Mouse (Mus musculus): ENCODE measurements at regions not wholly inside any gene's neighbourhood (a gene's known extent, or its start where the extent isn't known, plus 50 kb on each side); places are given as distances from the start of the nearest gene placed in this dataset.

- DNase-seq (ENCODE audit: low spot score in 2 of 2), result no peak
These were observed 141.3 kb downstream of the Gm826 start for GRCm38 (mm10) chr2:160192661-160193060.

DNA sequence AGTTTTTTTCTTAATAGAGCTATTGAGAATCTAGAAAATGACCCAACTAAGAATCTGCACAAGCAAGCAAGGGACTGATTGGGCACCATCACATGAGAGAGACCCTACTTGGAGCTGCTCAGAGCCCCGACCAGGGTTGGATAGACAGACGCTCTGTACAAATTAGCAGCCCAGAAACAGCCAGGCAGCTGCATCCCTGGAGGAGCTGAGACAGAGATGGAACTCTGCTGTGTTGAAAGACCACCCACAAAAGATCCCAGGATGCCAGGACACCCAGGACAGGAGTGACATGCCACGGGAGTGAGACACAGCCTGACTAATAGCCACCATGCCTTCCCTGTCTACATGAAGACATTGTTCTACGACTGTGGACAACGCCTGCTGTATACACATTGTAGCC lies 147.9 kb downstream of the Gm826 start:
- DNase-seq (ENCODE audit: low spot score in 2 of 2), result no peak

GRCm38 (mm10) chr2:160170975-160171515 lies 162.9 kb downstream of the Gm826 start:
- DNase-seq (ENCODE audit: low spot score in 2 of 2), result no peak

DNA sequence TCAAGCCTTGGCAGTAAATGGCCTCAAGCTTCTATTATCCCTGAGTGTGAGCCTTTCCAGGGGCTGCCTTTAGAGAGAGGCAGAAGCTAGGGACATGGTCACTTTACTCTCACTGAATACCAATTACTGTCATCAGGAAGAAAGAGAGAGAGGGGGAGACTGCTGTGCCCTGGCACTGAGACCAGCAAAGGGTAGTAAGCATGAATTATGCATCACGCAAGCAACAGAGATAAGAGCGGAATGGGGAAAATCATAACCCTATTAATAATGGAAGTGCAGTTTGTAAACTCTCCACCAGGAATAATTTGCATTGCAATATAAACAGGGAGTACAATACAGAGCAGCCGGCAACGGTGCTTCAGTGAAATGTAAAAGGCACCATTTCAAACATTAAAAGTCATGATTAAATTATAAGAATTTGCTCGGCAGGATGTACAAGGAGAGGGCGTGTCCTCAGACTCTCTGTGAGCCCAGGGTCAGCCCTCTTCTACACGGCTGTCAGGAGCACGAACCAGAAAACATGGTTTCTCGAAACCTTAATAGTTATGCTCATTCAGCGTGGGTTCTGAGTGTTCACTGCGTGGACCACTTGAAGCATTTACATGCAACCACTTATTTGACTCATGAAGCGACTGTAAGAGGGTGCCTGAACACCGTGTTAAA lies 175.2 kb downstream of the Gm826 start:
- DNase-seq (ENCODE audit: low spot score in 2 of 2), result no peak

GRCm38 (mm10) chr2:160153781-160154180 lies 180.2 kb downstream of the Gm826 start:
- no peak for DNase-seq (ENCODE audit: low spot score in 2 of 2)

DNA sequence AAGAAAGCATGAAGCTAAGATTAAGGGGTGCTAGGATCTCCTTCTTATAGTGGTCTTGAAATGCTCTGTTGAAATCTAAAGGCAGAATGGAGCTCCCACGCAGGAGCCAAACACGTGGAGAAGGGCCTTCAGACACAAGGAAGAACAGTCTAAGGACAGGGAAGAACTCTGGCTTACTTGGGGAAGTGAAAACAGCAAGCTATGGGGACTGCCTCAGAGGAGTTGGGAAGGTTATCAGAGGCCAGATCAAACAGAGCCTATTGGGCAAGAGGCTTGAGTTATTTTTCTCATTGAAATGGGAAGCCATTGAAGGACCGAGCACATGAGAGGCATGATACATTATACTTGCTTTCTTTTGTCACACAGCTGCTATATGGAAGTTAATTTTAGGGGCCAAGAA lies 181.9 kb downstream of the Gm826 start:
- peak in 1 of 2 experiments; percentile 27 for DNase-seq (ENCODE audit: low spot score in 2 of 2)

DNA sequence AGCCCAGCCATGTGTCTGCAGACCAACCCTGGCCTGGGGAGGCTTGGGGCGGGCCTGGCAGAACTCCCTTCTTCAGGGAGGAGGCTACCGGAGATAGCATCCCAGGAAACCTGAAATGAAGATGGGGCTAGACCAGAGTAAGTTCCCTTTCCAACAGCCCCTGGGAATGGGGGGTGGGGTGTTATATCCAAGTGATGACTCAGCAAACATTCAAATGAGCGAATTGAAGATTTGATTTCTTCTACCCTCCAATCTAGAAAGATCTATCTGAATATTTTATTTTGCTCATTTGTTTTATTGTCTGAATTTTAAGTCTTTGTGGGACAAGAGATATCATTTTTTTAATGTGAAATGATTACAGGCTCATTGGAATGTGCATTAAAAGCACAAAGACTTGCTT lies 185.0 kb downstream of the Gm826 start:
- no peak for DNase-seq (ENCODE audit: low spot score in 2 of 2)

GRCm38 (mm10) chr2:160148516-160148915 lies 185.4 kb downstream of the Gm826 start:
- no peak for DNase-seq (ENCODE audit: low spot score in 2 of 2)

GRCm38 (mm10) chr2:160148031-160148430 lies 185.9 kb downstream of the Gm826 start:
- DNase-seq (ENCODE audit: low spot score in 2 of 2), result no peak

DNA sequence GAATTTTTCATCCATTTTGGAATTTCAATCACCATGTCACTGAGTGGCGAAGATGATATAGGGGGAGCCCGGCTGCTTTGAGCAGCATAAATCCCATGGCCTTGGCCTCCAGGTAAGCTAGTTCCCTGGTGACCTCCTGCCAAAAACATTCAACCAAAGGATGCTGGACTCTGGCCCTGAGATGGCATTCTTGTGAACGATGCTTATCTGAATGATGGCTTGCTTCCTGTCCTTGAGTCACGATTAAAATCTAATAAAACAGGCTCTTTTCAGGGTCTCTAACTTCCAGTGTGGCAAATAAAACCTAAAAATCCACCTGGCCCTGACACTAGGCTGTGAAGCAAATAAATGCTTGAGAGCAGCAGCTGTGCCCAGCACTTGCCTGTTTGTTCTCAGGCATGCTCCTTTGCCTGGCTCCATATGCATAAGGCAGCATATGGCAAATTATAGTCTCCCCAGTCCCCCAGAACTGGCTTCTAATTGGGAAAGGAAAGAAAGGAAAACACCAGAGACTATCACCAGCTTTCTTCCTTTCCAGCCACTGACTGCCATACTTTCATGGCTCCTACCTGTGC lies 193.7 kb downstream of the Gm826 start:
- no peak for DNase-seq (ENCODE audit: low spot score in 2 of 2)

DNA sequence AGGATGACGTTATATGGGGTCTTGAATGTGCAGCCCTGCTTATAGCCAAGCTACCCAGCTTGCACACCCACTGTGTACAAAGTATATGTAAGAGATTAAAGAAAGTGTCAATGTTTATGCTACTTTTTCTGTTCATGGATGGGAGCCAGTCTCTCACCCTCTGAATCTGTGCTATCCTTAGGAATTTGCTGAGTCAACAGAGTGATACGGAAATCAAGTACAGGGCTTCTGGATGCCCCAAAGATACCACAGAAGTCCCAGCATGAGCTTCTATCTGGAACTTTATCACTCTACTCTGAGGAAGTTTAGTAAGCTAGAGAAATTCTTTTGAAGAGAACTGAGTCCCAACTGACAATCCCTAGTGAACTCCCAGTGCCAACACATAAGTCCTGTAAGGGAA lies 195.9 kb downstream of the Gm826 start:
- DNase-seq (ENCODE audit: low spot score in 2 of 2), result no peak

GRCm38 (mm10) chr2:160131797-160132196 lies 202.2 kb downstream of the Gm826 start:
- DNase-seq (ENCODE audit: low spot score in 2 of 2), result no peak

DNA sequence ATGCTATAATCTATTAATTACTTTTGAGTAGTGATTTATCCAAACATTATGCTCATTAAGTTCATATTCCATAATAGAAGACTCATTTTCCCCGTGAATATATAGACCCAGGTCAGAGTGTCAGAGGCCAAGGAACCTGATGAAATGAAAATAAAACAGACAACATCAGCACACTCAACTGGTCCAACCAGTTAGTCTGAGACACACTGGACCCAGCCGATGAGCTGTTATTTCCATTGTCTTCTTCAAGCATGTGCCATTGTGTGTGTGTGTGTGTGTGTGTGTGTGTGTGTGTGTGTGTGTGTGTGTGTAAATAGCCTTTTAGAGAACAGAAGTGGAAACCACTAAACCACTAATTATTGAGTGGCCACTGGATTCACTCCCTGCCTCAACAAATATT lies 202.6 kb downstream of the Gm826 start:
- DNase-seq (ENCODE audit: low spot score in 2 of 2), result no peak

GRCm38 (mm10) chr2:160117148-160117547 lies 216.8 kb downstream of the Gm826 start:
- no peak for DNase-seq (ENCODE audit: low spot score in 2 of 2)

GRCm38 (mm10) chr2:160111176-160111692 lies 222.7 kb downstream of the Gm826 start:
- no peak for DNase-seq (ENCODE audit: low spot score in 2 of 2)

DNA sequence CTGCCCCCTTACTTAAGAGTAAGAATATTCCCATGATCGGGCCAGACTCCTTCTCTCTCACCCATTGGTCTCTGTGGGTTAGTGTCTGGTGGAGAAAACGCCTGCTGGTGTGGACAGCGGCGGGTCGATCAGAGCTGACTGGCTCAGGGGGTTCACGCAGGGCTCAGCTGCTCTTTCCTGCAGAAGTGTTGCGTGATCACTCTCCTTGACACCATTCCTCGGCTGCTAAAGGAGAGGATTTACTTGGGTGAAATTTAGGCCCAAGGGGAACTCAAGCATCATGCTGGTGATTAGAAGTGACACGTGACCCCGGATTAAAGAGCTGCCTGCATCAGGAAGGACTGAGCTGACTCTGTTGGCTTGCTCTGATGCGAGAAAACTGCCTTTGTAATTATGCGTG lies 240.9 kb downstream of the Gm826 start:
- no peak for DNase-seq (ENCODE audit: low spot score in 2 of 2)

DNA sequence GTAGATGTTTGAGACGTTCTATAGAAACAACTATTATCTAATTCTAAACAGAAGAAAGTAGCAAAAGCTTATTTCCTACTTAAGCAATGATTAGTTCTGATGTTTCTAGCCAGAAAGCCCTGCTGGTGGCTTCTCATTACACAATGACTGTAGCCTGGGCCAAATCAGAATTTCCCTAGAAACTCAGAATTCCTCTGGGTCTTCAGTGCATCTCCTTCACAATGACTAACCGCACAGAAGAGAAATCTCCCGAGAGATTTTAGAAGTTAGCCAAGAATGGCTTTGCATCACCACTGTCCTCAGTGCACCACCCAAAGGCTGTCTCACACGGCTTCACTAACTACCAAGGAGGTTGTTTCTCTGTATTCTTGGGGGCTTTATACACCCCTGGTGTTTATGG lies 248.0 kb downstream of the Gm826 start:
- no peak for DNase-seq (ENCODE audit: low spot score in 2 of 2)

GRCm38 (mm10) chr2:160083674-160084073 lies 250.3 kb downstream of the Gm826 start:
- no peak for DNase-seq (ENCODE audit: low spot score in 2 of 2)

DNA sequence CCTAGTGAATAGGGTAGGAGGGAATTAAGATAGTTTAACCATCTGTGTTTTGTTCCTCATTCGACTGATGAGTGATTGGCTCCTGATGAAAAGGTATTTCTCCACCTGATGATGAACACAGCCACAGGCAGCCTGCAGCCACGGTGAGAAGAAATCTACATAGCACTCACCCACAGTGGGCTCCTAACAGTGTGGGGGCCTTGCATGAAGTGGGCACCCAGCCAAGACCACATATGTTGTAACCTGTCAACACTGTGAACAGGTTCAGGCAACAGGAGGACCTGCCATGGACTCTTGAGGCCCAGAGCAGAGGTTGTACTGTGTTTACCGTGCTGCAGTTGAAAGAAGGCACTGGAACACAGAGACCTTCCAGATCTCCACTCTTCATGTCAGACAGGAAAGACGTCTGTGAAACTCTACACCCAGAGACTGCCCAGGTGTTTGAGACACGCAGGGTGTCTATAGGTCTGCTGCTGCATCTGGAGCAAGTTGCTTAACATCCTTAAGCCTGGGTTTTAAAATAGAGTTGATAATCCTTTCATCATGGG lies 251.8 kb downstream of the Gm826 start:
- no peak for DNase-seq (ENCODE audit: low spot score in 2 of 2)

- no peak for DNase-seq (ENCODE audit: low spot score in 2 of 2)
These were observed 258.3 kb downstream of the Gm826 start for GRCm38 (mm10) chr2:160075694-160076093.

DNA sequence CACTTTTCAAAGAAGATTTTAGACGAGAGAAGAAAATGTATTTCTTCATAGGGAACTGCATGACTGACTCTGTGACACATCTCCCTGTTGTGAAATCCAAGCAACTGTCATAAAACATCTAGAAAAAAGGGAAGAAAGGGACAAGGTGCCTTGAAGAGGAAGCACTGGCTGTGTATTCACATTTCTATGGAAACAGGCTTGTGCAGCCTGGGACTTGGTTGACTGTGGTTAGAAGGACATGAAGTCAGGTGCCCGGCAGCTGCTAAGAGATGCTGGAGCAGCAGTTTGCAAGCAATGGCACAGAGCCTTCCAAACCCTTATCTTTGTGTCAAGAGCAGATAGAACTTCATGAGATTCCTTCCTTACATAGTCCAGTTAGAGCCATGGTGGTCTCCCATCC lies 263.5 kb downstream of the Gm826 start:
- DNase-seq (ENCODE audit: low spot score in 2 of 2), result no peak

- DNase-seq (ENCODE audit: low spot score in 2 of 2), result no peak
These were observed 265.2 kb downstream of the Gm826 start for GRCm38 (mm10) chr2:160068772-160069171.

DNA sequence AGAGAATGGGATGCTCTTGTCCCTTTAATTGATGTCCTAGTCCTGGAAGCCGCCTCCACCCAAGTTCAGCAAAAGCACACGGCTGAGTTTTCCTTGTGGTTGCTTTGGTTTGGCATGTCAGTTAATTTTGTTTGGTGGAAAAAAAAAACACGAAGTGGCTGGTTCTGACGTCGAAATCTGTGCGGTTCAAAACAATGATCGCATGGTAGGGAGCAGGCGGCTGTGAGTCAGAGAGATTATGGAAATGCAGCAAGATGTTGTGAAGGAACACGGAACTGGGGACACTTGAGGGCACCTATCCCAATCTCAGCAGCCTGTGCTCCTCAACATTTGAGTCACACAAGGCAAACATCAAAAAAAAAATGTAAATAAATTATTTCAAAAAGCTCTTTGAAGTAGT lies 266.1 kb downstream of the Gm826 start:
- no peak for DNase-seq (ENCODE audit: low spot score in 2 of 2)
